Mouse (Mus musculus) cerebellum, postnatal 10 days (tissue): ENCODE measurements around the gene Inpp4a.

Experiments used
- DNase-seq, 2 experiments: peaks; one replicate each; pipeline ENCODE4 v3.0.0; 2021; ENCODE audit warnings: mixed read lengths in 2 of 2

Gene Inpp4a

DNA sequence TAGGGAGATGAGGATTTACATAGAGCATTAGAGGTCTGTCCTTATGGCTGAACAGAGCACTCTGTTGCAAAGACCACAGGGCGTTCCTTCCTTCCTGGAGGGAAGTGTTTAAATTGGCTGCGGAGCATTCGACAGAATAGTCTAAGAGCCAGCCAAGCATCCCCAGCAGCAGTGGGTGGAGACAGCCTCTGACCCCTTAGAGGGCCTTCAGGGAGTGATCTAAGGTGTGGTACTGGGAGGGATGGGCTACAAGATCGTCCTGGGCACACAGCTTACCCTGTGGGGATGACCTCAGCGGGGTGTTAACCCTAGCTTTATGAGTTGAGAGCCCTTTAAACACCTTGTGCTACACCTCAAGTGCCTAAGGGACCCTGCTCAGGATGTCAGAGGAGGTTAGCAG lies 24.9 kb downstream of the Inpp4a start:
- DNase-seq = no peak

DNA sequence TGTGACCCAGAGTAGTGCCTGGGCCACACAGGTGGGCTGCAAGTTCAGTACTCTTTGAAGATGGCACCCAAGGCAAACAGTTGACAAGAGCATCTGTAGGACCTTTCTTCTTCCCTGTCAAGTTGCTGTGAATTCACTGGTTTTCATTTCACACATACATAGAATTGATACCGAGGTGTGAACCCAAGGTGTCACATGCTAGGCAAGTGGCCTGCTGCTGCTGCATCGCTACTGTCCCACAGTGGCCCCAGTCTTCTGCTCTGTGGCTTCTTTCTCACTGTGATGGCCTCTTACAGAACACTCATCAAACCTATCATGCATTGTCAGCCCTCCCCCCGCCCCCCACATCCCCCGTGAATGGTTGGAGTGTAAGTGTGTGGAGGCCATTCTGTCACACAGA lies 27.6 kb downstream of the Inpp4a start:
- DNase-seq = no peak

DNA sequence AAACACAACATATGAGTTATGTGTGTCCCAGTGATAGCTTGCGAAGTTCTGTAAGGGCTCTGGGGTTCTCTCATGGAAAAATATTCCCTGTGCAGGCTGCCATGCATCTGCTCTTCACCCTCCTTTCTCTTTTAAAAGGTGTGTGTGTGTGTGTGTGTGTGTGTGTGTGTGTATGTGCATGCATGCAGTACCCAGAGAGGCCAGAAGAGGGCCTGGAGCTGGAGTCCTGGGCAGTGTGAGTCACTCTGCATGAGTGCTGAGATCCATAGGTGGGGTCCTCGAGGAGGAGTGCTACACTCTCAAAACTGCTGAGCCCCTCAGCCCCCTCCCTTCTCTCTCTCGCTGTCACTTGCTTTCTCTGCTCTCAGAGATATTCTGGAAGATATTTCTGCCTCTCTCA lies 29.5 kb downstream of the Inpp4a start:
- DNase-seq = no peak

DNA sequence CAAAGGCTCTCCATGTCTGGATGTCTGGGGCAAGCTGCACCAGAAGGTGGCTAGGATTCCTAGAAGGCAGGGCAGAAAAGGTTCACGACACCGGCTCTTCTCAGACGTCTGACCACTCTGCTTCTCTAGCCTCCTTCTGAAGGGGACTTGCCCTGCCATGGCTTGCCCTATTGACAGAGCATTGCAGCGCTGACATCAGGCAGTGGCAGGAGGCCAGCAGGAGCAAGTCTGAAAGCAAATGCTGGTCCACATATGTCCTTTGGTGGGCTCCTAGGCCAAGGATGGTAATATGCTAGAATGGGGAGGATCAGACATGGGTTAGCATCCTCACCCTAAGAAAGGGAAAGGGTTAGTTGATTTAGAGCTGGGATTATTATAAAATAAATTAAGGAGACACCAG lies 30.2 kb downstream of the Inpp4a start:
- peak; percentile 68 to 79 for DNase-seq

DNA sequence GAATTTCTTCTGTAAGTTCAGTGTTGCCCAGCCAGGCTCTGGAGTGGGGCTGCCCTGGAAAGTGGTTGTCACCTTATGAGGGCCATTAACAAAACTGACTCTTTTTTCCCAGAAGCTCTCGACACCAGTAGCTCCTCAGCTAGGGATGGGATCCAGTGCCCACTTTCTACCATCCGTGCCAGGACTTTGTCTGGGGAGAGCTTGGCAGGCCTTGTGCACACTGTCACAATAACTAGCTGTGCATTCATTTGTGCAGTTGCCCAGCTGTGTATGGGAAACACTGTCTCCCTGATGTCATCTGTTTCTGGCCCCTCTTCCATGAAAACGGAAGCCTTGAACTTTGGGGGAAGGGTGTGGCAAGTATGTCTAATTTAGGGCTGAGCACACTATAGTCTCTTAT lies 33.1 kb downstream of the Inpp4a start:
- DNase-seq = peak; percentile 79 to 87

DNA sequence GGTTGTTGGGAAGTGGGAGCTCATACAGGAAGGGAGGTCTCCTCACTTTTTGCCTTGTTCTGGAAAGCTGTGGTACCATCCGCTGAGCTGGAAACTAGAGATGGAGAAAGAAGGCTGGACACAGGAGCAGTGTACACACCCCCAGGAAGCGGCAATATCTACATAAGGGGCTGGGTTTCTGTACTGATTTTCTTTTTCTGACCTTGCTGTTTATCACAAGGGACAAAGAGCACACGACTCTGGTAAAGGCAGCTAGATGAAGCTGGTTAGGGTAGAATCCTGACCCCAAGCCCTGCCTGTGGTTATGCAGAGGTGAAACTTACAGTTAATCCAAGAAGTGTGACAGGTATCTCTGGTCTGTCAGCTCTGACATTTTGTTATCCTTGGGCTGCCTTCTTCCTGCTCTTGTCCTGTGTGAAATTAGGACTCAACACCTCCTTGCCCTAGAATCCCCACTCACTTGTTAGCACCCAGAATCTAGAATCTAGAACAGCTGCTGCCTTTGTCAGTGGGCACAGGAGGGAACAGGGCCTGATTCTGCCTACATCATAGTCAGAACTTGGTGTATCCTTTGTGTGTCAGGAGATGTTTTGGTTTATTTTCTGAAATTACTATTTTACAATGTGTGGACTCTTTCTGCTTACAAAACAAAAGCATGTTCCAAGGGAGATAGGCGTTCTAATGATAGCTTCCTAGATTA lies 34.2 kb downstream of the Inpp4a start:
- DNase-seq = no peak

DNA sequence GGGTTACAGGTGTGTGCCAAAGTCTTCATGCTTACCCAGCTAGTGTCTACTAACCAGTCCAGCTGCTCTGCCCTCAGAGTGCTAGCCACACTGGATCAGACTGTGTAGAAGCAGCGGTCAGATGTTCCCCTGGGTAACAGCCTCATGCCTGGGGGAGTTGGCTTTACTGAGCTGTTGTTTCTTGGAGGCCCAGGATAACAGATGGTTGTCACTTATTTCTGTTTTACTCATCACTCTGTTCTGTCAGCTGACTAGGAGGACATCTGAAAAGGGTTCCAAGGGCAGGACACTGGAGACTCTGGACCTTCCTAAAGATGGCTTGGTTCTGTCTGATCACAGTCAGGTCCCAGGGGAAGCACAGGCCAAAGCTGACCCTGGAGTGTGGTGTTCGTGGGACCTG lies 36.4 kb downstream of the Inpp4a start:
- DNase-seq = peak in 1 of 2 experiments; percentile 7

DNA sequence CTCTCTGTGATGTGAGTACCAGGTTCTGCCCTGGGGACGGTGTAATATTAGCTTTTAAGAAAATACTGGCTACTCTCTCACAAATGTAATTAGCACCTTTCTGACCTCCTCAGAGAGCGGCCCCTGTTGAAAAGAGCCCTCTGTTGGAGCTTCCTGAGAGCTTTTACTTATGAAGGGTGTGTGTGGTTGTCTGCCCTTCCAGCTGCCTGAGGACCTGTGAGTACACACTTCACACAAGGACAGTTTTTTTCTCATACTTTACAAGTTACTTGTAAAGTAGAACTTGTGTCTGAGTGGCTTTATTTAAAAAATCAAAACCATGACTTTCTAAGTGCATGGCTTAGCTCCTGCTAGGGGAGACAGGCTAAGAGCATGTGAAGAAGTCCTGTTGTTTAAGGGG lies 37.1 kb downstream of the Inpp4a start:
- DNase-seq = no peak

DNA sequence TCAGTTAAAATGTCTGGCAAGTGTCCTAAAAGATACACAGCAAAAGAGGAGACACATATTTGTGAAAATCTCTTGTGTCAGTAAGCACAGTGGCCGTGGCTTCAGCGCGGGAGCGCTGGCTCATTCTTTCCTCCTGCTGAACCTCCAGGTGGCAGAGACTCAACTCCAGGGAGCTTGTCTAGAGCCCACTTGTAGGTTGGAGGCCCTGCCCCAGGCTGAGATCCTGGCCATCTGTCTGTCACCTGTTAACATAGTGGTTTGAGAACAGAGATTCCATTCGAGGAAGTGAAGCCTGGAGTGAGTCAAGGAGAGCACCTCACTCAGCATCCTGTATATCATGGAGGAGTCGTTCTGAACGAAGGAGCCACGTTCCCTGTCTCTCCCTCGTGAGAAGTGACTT lies 37.6 kb downstream of the Inpp4a start:
- DNase-seq = peak; percentile 15 to 35

DNA sequence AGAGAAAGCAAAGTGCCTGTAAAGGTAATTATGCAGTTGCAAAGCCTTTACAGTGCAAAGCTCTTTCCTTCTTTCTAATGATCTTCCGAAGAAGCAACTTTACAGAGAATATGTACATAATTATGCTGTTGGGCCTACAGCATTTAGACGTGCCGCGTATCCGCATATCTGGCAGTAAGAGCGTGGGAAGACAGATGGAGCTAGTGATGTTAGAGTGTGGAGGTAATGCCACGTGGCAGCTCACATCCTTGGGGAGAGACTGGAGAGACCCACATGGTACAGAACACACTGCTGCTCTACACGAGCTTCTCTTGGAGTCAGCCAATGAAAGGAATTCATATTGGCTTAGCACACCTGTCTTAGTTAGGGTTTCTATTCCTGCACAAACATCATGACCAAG lies 39.5 kb downstream of the Inpp4a start:
- DNase-seq = no peak

DNA sequence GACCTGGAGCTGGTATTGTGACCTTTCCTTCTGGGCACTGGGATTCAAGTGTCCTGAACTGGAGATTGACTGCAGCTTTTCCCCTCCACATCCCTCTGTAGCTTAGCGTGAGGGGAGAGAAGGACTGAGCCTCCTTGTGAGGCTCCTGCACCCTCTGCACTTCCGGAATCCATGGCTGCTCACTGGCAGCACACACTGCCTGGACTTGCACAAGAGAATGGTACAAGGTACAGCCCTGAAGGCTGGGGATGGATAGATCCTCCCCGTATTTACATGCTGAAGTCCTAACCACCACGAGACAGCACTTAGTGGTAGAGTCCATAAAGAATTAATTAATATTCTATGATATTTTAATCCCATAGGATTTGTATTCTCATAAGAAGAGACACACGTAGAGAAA lies 41.7 kb downstream of the Inpp4a start:
- no peak for DNase-seq

DNA sequence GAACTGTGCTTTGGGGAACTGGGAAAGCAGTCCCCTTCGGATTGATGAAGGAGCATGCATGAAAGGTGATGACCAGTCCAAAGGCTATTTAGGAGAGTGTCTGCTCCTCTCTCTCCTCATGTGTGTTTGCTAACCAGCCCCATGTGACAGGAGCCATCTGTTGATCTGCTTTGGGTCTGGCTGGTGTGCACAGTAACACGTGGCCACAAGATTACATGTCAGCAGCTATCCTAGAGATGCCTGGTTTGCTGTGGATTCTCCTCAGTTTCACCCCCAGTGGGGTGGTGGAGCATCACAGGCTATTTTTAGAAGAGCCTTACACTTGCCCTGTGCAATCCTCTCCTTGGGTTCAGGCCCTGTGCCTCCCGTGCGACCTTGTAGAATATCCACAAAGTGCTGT lies 42.2 kb downstream of the Inpp4a start:
- peak; percentile 74 to 76 for DNase-seq

DNA sequence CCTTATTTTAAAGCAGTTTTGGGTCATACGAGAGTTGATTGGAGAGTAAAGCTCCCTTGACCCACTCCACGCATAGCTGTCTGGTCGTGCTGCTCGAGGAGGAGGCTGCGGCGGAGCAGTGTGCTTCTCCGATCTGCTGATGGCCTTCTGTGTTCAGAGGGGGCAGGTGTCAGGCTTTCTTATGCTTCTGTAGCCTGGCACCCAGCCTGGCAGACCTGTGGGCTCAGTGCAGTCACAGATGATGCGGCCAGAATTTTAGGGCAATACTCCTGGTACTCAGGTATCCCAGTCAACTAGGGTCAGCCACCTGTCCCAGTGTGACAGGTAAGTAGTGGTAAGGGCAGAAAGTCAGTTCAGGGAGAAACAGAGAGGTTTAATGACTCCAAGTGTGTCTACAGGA lies 42.9 kb downstream of the Inpp4a start:
- peak; percentile 46 for DNase-seq

DNA sequence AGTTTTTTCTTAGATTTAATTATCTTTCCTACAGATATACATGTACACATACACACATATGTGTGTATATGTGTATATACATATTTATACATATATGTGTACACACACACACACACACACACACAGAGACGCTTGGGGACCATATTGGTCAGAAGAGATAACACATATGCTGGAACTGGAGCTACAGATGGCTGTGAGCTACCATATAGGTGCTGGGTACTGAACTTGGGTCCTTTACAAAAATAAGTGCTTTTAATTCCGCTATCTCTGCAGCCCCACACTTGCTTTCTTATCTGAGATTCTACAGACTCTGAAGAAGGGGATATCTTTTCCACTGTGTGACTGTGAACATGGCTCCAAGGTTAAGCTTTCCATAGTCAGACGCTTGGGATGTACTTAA lies 43.6 kb downstream of the Inpp4a start:
- no peak for DNase-seq

DNA sequence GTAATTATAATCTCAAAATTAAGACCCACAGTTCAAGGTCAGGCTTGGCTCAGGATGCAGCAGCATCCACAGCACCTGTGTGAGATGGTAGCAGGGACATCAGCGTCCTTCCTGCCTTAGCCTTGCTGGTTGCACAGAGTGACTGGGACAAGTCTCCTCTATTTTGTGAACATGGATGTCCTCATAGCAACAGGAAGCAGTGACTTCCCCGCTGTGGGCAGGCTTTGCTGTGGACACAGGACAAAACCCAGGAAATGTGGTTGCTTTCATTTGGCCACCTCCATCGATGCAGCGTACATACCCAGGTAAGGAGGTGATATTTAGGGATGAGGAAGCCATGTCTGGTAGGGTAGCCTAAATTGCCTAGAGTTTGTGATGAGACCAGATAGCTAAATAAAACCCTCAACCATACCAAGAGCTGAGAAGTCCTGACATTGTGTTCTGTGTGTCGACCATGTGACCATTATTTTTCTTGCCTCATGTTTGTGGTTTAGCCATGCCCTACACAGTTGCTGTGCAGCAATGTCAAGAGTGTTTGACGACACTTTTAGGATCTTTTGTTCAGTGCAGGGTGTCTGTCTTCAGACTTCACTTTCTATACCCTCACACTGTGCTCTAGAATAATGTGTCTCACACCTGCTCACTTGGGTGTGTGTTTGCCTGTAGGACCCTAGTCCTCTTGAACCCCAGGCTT lies 44.7 kb downstream of the Inpp4a start:
- no peak for DNase-seq

DNA sequence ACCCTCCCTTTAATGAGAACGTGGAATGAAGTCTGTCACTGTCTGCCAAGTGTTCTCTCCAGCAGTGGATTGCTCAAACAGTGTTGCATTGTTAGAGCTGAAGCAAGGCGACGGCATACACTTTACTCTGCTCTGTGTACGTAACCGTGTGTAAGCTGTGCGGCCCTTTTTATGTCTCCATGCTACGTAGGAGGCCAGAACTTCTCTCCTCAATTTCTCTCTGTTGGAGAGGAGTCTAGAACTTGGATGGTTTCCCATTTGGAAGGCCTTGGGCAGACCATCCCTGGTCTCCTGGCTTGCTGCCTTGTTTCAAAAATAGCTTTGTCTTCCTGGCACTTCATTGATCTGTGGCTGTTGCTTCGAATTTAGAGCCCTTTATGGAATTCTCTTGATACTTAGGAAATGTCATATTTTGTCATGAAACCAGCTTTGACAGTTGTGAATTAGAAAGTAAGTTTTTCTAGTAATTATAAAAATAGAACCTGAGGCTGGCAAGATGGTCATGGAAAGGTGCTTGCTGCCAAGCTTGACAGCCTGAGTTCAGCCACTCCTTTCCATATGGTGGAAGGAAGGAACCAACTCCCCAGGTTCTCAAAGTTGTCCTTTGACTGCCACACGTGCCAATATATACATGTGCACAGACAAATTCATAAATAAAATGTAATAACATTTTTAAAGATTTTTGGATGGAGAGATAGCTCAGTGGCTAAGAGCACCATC lies 47.9 kb downstream of the Inpp4a start:
- peak; percentile 89 to 96 for DNase-seq

DNA sequence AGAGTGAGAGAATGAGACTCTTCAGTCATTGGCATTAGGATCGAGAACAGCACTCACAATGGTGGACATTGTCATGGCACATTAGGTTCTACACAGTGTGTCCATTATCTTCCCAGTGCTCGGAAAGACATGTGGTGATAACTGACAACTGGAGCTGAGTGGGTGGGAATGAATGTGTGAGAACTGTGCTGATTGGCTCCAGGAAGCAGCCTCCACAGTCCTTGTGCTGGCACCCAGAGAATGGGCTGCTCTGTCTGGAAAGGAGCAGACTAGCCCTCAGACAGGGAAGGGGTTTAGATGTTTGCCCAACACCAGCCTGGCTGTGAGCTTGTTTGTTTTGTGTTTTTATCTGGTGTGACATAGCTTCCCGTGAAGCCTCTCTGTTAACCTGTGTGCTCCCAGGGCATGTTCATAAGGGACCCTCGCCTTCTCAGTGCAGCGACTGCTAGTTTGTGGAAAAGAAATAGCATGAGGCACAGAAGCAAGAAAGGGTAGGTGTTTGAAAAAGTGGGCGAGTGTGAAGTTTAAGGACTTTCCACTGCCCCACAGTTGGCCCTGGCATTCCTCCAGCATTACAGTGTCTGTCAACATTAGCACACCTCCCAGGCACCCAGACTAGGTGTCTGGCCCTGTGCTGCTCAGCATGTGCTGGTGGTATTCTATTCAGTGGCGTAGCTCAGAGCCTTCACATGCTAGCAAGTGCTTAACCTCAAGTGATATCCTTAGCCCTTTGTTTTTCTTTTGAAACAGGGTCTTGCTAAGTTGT lies 51.4 kb downstream of the Inpp4a start:
- peak in 1 of 2 experiments; percentile 43 for DNase-seq

DNA sequence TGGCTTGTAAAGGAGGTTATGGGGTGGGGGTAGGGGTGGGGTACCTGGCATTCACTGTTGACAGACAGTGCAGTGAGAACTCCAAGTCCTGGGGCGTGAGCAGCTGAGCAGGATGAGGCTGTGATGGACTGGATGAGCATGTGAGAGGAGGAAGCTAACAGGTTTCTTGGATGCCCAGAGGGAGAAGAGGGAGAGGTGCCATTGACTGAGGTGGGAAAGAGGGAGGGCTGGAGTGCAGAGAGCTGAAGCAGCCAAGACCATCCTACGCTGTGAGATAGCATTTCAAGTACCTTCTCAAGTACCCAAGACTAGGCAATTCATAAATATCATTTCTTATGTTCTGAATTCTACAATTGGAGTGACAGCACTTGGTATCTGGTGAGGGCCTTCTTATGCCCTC lies 52.3 kb downstream of the Inpp4a start:
- DNase-seq = no peak

DNA sequence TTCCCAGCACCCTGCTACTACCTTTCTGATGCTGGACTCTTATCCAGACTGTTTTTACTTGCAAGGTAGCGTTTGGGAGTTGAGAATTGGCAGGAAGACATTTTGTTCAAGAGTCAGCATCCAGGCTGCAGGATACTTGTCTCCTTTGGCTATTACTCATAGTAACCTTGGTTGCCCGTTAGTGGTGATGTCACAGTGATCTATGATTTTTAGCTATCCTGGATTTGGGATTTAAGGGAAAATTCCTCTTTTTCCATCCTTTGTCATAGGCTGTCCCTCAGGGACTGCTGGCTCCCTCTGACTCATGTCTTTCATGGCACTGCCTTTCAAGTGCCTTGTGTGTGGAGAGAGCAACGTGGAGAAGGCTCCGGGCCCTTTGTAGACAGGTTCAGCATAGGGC lies 53.8 kb downstream of the Inpp4a start:
- DNase-seq = no peak

DNA sequence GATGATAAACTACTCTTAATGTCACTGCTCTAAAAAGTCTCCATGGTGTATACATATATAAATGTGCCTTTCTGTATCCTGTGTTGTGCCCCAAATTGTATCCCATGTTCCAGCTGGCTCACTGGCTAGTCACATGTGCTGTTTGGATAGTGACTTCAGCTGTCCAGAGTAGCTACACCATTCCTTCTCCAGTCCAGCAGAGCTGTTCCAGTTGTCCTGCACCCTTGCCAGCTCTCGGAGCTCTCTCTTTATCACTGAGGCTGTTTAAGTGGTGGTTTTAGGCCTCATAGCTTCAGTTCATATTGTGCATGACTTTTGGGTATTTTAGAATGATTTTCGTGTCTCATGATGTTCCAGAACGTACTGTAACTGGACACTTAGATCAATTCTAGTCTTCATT lies 55.8 kb downstream of the Inpp4a start:
- DNase-seq = peak in 1 of 2 experiments; percentile 21

DNA sequence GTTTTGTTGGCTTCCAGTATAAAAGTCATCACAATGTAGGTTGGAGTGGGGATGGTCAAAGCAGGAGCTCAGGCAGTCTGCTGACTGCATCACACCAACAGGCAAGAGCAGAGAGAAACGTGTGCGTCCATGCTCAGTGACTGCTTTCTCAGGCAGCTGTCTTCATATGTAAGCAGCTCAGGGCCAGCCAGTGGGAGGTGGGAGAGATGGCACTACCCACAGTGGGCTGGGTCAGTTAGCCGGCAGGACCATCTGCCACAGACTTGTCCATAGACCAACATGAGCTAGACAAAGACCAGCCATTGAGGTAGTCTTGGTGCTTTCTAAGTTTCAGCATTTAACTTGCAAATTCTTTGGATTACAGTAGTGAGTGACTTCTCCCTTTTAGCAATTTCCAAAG lies 56.6 kb downstream of the Inpp4a start:
- DNase-seq = peak; percentile 74 to 85

DNA sequence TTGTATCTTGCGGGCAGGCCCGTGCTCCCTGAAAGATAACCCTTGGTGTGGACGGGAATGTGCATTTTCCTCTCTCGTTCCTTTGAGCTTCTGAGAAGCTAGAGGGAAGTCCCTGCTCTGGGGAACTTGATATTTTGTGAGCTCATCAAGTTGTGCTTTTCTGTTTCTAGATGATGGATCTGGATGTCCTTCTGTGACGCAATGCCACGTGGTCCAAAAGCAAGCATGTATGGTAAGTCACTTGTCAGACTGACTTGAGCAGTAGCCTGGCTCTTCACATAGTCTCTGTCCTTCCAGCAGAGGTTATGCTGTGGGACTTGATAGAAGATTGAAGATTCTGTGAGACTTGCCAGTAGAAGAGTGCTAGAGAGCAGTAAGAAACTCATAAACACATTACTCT lies 57.5 kb downstream of the Inpp4a start:
- no peak for DNase-seq

DNA sequence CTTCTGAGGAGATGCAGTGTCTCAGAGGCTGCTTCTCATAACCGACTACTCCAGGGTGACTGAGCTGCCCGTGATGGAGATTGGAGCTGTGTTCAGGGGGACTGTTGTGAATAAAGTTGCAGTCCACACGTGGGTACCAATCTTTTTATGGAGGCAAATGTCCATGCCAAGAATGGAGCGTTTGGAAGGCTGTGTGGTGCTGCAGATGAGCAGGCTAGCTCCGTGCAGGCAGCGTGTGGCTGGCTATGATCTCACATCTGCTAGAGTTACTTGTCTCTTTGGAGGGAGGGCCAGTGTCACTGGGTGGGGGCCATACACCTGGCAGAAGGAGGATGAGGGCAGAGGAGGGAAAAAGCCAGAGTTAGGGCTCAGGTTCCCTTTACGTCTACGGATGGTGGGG lies 59.0 kb downstream of the Inpp4a start:
- DNase-seq = no peak
